Mouse (Mus musculus): ENCODE results near the gene Rhbdd1. TPM values are rescaled to one million over a fixed set of nuclear protein-coding genes. Genes with fewer than 3 reads are reported as not detected.

Rhbdd1 gene
- total and polyA plus RNA-seq, 3 experiments = 7.5 to 10.4 TPM; not detected in 1

DNA sequence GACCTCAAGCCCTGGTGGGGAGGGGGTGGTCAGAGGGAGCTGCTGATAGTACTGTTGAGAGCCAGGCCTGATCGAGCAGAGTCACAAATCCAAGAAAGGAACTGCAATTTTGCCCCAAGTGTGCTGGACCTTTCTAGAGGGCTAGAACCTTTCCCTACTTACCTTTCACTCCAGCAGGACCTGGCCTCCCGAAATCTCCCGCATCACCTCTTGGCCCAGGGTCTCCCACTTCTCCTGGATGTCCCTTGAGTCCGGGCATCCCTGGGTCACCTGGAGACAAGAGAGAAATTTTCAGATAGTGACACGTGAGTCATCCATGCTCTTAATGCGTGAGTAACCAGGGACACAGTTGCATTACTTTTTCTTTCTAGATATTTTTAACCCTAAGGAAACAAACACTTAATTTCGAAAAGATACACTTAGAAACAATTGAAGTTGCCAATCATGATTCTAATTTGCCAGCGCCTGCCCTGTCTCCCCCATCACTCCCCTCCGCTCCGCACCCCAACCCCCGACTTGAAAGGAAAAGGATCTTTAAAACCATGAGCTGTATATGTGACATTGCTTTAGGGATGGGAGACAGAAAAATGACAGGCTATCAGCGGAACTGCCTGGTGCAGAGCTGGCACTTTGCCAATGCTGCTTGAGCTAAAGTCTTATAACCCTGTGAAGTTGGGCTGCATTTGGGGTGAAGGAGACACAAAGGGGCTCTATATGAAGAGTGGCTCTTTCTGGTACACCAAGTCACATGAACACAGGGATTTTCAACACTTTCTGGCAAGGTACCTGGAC lies 163.6 kb downstream of the Rhbdd1 start:
- Histone ChIP-seq H3K27ac (ENCODE audit: control insufficient read depth, low read depth, low read length) (no peak overlapping the region), H3K9ac (ENCODE audit: control insufficient read depth, low read depth, low read length, poor library complexity, severe bottlenecking) (no peak overlapping the region), H3K27me3 (ENCODE audit: control insufficient read depth in 1 of 2, insufficient read depth in 2 of 2, low read length in 2 of 2) (no peaks in the 10 kb centered on the region), H3K9me3 (replicated peaks; ENCODE audit: insufficient read depth, low read length) (no peaks in the 10 kb centered on the region), H3K36me3 (ENCODE audit: control insufficient read depth in 1 of 2, insufficient read depth in 2 of 2, low read length in 2 of 2) (no peaks in the 10 kb centered on the region), H3K79me2 (ENCODE audit: control insufficient read depth, insufficient read depth, low read length, poor library complexity) (no peaks in the 10 kb centered on the region), H3K4me1 (ENCODE audit: control insufficient read depth in 1 of 2, insufficient read depth in 2 of 2, low read length in 2 of 2) (no peaks in the 10 kb centered on the region), H3K4me3 (ENCODE audit: control insufficient read depth in 1 of 2, insufficient read depth in 1 of 2, low read depth in 2 of 2, low read length in 2 of 2) (no peak overlapping the region)
- no peak for TF ChIP-seq TAL1 (IDR thresholded peaks at IDR 0.05; ENCODE audit: low read length)
- TF ChIP-seq RAD21 (IDR thresholded peaks at IDR 0.05; ENCODE audit: low read depth, low read length) = no peak
- no peak for TF ChIP-seq KAT2A (conservative IDR thresholded peaks at IDR 0.05; ENCODE audit: low read depth, low read length)
- no peak for TF ChIP-seq SIN3A (IDR thresholded peaks at IDR 0.05; ENCODE audit: low read length)
- TF ChIP-seq ZKSCAN1 (IDR thresholded peaks at IDR 0.05; ENCODE audit: low read depth, low read length) = no peak
- no peak for TF ChIP-seq SMC3 (IDR thresholded peaks at IDR 0.05; ENCODE audit: low read depth, low read length)
- TF ChIP-seq EP300 (IDR thresholded peaks at IDR 0.05; ENCODE audit: low read depth in 1 of 2, low read length in 2 of 2) = no peak
- TF ChIP-seq HCFC1 (IDR thresholded peaks at IDR 0.05; ENCODE audit: low read depth, low read length) = no peak
- DNase-seq (ENCODE audit: low read depth, low spot score) = no peak

DNA sequence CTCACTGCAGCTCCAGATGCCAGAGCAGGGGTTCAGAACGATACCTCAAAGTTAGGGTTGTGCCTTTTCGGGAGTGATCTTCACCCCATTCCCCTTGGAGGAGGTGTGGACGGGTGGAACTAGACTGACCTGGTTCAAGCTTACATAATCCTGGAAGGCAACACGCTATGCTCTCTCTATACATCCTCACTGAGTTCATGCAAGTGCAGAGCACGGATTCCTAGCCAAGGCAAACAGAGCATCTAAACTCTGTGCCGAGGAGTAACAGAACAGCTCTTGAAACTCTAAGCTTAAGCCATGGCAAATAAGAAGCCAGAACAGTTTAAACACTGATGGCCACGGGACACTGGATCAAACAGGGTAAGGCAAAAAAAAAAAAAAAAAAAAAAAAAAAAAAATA lies 166.1 kb downstream of the Rhbdd1 start:
- no peak for DNase-seq (ENCODE audit: low read depth, low spot score)
- Histone ChIP-seq H3K4me1 (ENCODE audit: control insufficient read depth in 1 of 2, insufficient read depth in 2 of 2, low read length in 2 of 2) (no peaks in the 10 kb centered on the region), H3K27me3 (ENCODE audit: control insufficient read depth in 1 of 2, insufficient read depth in 2 of 2, low read length in 2 of 2) (no peaks in the 10 kb centered on the region), H3K27ac (ENCODE audit: control insufficient read depth, low read depth, low read length) (no peak overlapping the region), H3K9ac (ENCODE audit: control insufficient read depth, low read depth, low read length, poor library complexity, severe bottlenecking) (no peak overlapping the region), H3K36me3 (ENCODE audit: control insufficient read depth in 1 of 2, insufficient read depth in 2 of 2, low read length in 2 of 2) (no peaks in the 10 kb centered on the region), H3K4me3 (ENCODE audit: control insufficient read depth in 1 of 2, insufficient read depth in 1 of 2, low read depth in 2 of 2, low read length in 2 of 2) (no peak overlapping the region), H3K9me3 (replicated peaks; ENCODE audit: insufficient read depth, low read length) (no peaks in the 10 kb centered on the region), H3K79me2 (ENCODE audit: control insufficient read depth, insufficient read depth, low read length, poor library complexity) (no peaks in the 10 kb centered on the region)
- TF ChIP-seq SIN3A (IDR thresholded peaks at IDR 0.05; ENCODE audit: low read length) (no peak), UBTF (IDR thresholded peaks at IDR 0.05; ENCODE audit: borderline replicate concordance, insufficient read depth, low read depth, low read length) (no peak), MAX (IDR thresholded peaks at IDR 0.05; ENCODE audit: low read length) (no peak), POLR2AphosphoS2 (IDR thresholded peaks at IDR 0.05; ENCODE audit: low read length) (no peak)

DNA sequence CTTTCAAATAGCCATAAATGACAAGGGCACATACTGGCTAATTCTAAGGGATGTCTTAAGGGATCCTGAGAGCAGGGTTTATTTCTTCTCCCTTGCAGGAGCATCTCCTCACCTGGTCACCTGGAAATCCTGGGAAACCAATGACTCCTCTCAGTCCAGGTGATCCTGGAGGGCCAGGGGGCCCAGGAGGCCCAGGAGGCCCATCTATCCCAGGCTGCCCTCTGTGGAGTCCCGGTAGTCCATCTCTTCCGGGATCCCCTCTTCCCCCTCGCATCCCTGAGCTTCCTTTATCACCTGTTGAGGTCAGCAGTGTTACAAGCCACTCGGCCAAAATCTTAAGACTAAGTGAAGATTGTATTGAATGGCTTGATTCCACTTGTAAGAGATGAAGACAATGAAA lies 170.1 kb downstream of the Rhbdd1 start:
- TF ChIP-seq E2F4 (IDR thresholded peaks at IDR 0.05; ENCODE audit: borderline replicate concordance, low read depth, low read length) (no peak), ZC3H11A (IDR thresholded peaks at IDR 0.05; ENCODE audit: low read depth, low read length) (no peak), MAFK (IDR thresholded peaks at IDR 0.05; ENCODE audit: borderline replicate concordance, low read depth, low read length) (no peak)
- DNase-seq (ENCODE audit: low read depth, low spot score) = no peak
- H3K27ac ChIP-seq (ENCODE audit: control insufficient read depth, low read depth, low read length) = no peak overlapping the region
- no peaks in the 10 kb centered on the region; a peak in 1 of 4 replicates for H3K27me3 ChIP-seq (ENCODE audit: control insufficient read depth in 1 of 2, insufficient read depth in 2 of 2, low read length in 2 of 2)
- no peaks in the 10 kb centered on the region for H3K79me2 ChIP-seq (ENCODE audit: control insufficient read depth, insufficient read depth, low read length, poor library complexity)
- no peak overlapping the region for H3K9ac ChIP-seq (ENCODE audit: control insufficient read depth, low read depth, low read length, poor library complexity, severe bottlenecking)
- no peaks in the 10 kb centered on the region for H3K4me1 ChIP-seq (ENCODE audit: control insufficient read depth in 1 of 2, insufficient read depth in 2 of 2, low read length in 2 of 2)
- no peaks in the 10 kb centered on the region for H3K9me3 ChIP-seq (replicated peaks; ENCODE audit: insufficient read depth, low read length)
- no peaks in the 10 kb centered on the region for H3K36me3 ChIP-seq (ENCODE audit: control insufficient read depth in 1 of 2, insufficient read depth in 2 of 2, low read length in 2 of 2)
- no peak overlapping the region for H3K4me3 ChIP-seq (ENCODE audit: control insufficient read depth in 1 of 2, insufficient read depth in 1 of 2, low read depth in 2 of 2, low read length in 2 of 2)

Measured in MEL (cell line).